Mouse (Mus musculus): ENCODE results near the gene Lysmd4. TPM values are rescaled to one million over a fixed set of nuclear protein-coding genes. Genes with fewer than 3 reads are reported as not detected.

The Lysmd4 gene
- 2.1 and 2.4 TPM in 2 replicates for polyA plus RNA-seq (2012; rRNA removed)

DNA sequence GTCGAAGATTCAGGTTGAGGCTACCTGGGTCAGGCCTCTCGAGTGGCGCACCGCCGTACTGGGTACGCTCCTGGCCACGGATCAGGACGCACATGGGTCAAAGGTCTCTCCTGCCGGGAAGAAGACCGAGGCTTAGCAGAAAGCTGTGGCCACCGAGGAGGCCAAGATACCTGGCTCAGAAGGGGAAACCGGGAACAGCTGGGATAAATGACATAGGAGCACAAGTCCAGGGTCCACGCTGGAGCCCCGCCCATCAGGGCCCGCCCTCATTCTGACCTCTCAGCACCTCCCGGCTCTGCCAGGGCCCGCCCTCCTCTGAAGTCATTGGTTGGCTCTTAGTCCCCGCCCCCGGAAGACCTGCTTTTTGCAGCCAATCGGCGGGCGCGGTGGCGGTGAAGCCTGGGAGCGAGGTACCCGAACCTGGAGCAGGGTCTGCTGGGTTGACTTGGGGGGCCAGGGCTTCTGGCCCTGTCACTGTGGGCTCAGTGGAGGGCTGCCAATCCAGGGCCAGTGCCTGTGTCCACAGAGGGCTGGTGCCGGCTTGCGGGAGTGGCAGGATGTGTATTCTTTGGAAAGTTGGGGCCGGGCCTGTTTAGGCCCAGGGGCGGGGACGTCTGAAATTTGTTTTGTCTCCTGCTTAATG is at the start of gene Lysmd4:
Lysmd4 (plus strand) TSS at position 325 of the 643 bp plus-strand sequence.

Other genes starting within 250 kb of the Lysmd4 start
- 5.3 and 6.1 TPM in 2 replicates for gene Mef2a, start 150.3 kb downstream of the Lysmd4 start, polyA plus RNA-seq (2012; rRNA removed)